Mouse (Mus musculus): Measurements from ENCODE around the gene Pnp2. TPM values are rescaled to one million over a fixed set of nuclear protein-coding genes. Genes with fewer than 3 reads are reported as not detected.
A peak's percentile ranks its signal among the peaks of the same experiment; 100 is the strongest.

Pnp2 gene
- total RNA-seq, 2 experiments from 2014 or later = 0.24 TPM; not detected in 1

DNA sequence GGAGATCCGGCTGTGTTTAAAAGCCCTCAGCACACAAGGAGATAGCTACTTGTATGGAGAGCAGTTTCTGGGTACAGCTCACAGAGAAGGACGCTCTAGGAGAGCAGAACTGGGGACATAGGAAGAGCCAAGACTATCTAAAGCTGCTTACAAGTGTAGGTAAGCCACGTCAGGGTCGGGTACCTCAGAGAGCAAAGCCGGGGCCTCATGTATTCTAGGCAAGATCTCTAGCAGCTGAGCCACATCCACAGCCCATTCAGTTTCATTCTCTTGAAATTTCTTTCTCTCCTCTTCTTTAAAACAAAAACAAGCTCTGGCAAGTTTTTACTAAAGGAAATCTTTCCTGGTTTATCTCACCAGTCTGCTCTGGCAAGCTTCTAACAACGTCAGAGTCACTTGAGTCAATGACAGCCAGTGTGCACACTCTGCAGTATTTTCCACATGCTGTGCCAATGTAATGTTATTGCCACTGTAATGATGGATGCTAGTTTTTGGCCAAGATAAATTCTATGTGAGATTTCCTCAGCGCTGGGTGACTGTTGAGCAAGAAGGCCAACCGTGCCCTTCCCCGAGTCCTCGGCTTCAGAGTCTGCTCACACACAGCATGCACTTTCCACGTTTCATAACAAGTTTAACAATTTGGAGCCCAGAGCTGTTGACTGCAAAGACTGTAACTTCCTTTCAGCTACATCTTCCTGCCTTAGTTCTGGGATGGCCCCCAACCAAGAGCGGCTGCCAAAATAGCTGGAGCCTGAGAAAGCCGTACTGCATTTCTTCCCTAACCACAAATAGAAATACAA is 52.3 kb downstream of the Pnp2 start:
- DNase-seq (ENCODE audit: low spot score) = peak; percentile 58

- DNase-seq (ENCODE audit: low spot score) = no peak
These were observed 53.0 kb downstream of the Pnp2 start for GRCm38 (mm10) chr14:51008781-51009180.

DNA sequence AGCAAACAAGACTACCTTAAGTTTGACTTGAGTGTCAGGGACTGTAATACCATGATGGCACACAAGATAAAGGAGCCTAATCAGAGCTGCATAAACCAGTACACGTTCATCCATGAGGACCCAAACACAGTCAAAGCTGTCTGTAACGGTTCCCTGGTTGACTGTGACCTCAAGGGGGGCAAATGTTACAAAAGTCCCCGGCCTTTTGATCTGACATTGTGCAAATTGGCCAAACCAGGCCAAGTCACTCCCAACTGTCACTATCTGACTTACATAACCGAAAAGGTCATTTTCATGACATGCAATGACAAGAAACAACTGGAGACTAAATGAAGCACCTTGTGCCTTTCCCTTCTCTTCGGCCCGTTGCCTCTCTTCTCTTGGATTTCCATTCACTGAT is 53.8 kb downstream of the Pnp2 start:
- no peak for DNase-seq (ENCODE audit: low spot score)

Other genes with a start within 250 kb of the Pnp2 start
- gene Olfr748, start 248.6 kb upstream of the Pnp2 start, total RNA-seq (2021) = not detected
- gene Olfr749, start 210.9 kb upstream of the Pnp2 start, total RNA-seq (2021) = not detected
- 1 to 10 TPM; 5.1 to 6.5 TPM for gene Ttc5, start 170.5 kb upstream of the Pnp2 start, total RNA-seq (2021)
- under 1 TPM in 1 of 2 experiments, not detected in 1; 0.40 TPM for gene Ccnb1ip1, start 148.3 kb upstream of the Pnp2 start, total RNA-seq (2021)
- gene Parp2, start 148.2 kb upstream of the Pnp2 start, total RNA-seq (2021) = 1 to 10 TPM; 8.6 to 9.5 TPM
- 1 to 10 TPM; 6.5 to 9.0 TPM for gene Tep1, start 85.4 kb upstream of the Pnp2 start, total RNA-seq (2021)
- gene Klhl33, start 58.5 kb upstream of the Pnp2 start, total RNA-seq (2021) = 100 to 1,000 TPM in 1 of 2 experiments, 10 to 100 TPM in 1; 56.5 to 114 TPM
- 10 to 100 TPM; 45.9 to 47.5 TPM for gene Osgep, start 31.1 kb upstream of the Pnp2 start, total RNA-seq (2021)
- 10 to 100 TPM; 29.1 to 29.2 TPM for gene Apex1, start 31.0 kb upstream of the Pnp2 start, total RNA-seq (2021)
- 10 to 100 TPM; 16.1 to 16.7 TPM for gene Pip4p1, start 25.1 kb upstream of the Pnp2 start, total RNA-seq (2021)
- gene Pnp, start 24.9 kb upstream of the Pnp2 start, total RNA-seq (2021) = 1 to 10 TPM; 3.3 to 4.5 TPM
- 1 to 10 TPM; 2.2 to 6.2 TPM for gene Gm49342, start 11.5 kb upstream of the Pnp2 start, total RNA-seq (2021)
- not detected for gene Rnase10, start 51.8 kb downstream of the Pnp2 start, total RNA-seq (2021)
- gene Rnase9, start 85.9 kb downstream of the Pnp2 start, total RNA-seq (2021) = not detected
- not detected for gene Rnase11, start 94.2 kb downstream of the Pnp2 start, total RNA-seq (2021)
- not detected for gene Rnase12, start 101.7 kb downstream of the Pnp2 start, total RNA-seq (2021)
- gene Olfr750, start 118.4 kb downstream of the Pnp2 start, total RNA-seq (2021) = not detected
- gene Rnase4, start 135.1 kb downstream of the Pnp2 start, total RNA-seq (2021) = 10 to 100 TPM; 25.0 to 30.1 TPM
- gene Ang, start 135.2 kb downstream of the Pnp2 start, total RNA-seq (2021) = 1 to 10 TPM; 3.0 to 4.1 TPM
- not detected for gene Eddm3b, start 158.4 kb downstream of the Pnp2 start, total RNA-seq (2021)
- under 1 TPM in 1 of 2 experiments, not detected in 1; 0.21 TPM for gene Rnase6, start 167.9 kb downstream of the Pnp2 start, total RNA-seq (2021)
- under 1 TPM in 1 of 2 experiments, not detected in 1; 0.39 TPM for gene Rnase1, start 190.8 kb downstream of the Pnp2 start, total RNA-seq (2021)
- gene Rnase2b, start 206.3 kb downstream of the Pnp2 start, total RNA-seq (2021) = not detected
- not detected for gene Ang2, start 243.2 kb downstream of the Pnp2 start, total RNA-seq (2021)
- not detected for gene Ear14, start 247.4 kb downstream of the Pnp2 start, total RNA-seq (2021)

All from gastrocnemius, adult 18-20 months (tissue).